Mouse (Mus musculus) cerebellum, postnatal 10 days (tissue): ENCODE measurements at regions not wholly inside any gene's neighbourhood (a gene's known extent, or its start where the extent isn't known, plus 50 kb on each side); places are given as distances from the start of the nearest gene placed in this dataset.

Experiments used
- DNase-seq, 2 experiments: peaks; one replicate each; pipeline ENCODE4 v3.0.0; 2021; ENCODE audit warnings: mixed read lengths in 2 of 2

- DNase-seq, result peak; percentile 3 to 18
These were observed 780.0 kb upstream of the Cldn34c4 start for GRCm38 (mm10) chrX:128516358-128516757.
